Mouse (Mus musculus) CD4-positive naive resting alpha-beta T cell, adult 57 days (primary cell): Measurements from ENCODE around the gene Tsku. TPM values are rescaled to one million over a fixed set of nuclear protein-coding genes. Genes with fewer than 3 reads are reported as not detected.

Experiments used
- total RNA-seq: library from RNA; stranded (reverse); gene quantifications from one replicate; pipeline ENCODE4 v1.2.4, GENCODE M21; 2023

Gene Tsku
- not detected for total RNA-seq

DNA sequence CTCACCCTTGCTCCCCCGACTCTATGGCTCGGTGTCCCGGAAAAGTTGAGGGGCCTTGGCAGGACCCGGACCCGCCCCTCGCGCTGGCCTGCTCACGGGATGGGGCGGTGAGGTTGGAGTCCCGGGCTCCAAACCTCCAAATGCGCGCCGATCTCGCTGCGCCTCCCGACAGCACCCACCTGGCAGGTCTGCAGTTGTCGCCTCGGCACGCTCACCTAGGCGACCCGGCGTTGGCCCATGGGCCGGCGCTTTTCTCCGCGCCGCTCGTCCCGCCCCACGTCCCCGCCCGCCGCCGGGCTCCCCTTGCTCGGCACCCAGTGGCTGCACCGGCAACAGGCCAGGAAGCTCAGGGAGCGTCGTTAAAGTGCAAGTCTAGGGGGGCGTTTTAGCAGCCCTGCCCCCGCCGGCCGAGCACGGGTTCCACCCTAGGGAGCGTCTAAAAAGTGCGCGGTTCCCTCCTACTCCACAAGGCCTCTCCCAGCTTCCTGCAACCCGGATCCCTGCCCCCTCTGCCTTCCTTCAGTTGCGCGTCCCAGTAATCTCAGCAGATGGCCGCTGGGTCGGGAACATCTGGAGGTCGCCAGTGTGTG lies at the start of gene Tsku:
Gene Tsku (minus strand): TSS at position 266 of the 590 bp plus-strand sequence.

DNA sequence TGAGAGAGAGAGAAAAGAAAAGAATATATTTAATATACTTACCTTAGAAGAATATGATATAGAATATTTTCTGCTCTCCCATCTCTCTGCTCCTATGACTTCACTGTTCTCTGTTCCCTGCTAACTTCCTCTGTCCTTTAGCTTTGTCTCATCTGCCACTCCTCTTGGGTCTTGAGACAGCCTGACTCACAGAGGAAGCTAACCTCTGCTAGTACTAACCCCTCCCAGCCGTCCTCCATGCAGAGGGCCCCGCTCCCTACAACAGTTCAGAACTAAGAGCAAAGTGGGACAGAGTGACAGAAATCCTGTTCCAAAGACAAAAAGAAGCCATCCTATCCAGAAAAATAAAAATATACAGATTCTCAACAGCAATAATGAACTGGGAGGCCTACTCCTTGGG lies 40.0 kb downstream of the Tsku start, which contains the start of gene Acer3:
Gene Acer3 (minus strand): TSS at position 126 of the 400 bp plus-strand sequence.

Other genes with a start within 250 kb of the Tsku start
- 2.4 TPM for gene Myo7a, start 241.8 kb downstream of the Tsku start, total RNA-seq
- gene Omp, start 215.8 kb downstream of the Tsku start, total RNA-seq: 0.35 TPM
- gene Capn5, start 183.1 kb downstream of the Tsku start, total RNA-seq: 1.1 TPM
- not detected for gene B3gnt6, start 161.8 kb downstream of the Tsku start, total RNA-seq
- 6.9 TPM for gene Acer3, start 40.1 kb downstream of the Tsku start, total RNA-seq
- not detected for gene Gucy2d, start 79.1 kb upstream of the Tsku start, total RNA-seq
- 3.0 TPM for gene Lrrc32, start 128.0 kb upstream of the Tsku start, total RNA-seq